Mouse (Mus musculus): ENCODE measurements around the gene Ciao2b.

DNA sequence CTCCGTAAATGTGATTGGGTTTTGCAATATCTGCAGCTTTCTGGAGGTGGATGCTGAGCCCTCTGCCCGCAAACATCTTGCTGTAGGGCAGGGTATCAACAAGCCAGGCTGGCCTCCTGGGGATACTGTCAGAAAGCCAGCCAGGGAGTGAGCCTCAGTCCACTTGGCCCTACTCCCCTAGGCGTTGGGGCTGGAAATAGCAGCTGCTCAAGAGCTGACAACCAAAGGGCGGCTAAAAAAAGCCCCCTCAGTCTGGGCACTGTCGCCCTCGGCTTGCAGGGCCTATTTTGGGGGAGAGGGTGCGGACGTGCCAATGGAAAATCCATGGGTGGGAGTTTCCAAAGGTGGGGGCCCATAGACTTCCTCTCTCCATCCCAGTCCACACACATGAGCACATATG lies 32.5 kb downstream of the Ciao2b start:
- TF ChIP-seq CTCF (IDR thresholded peaks at IDR 0.05; ENCODE audit: extremely low read depth, insufficient read depth, insufficient read length, insufficient replicate concordance) = no peak
- no peak for TF ChIP-seq POLR2A (IDR thresholded peaks at IDR 0.05; ENCODE audit: low read depth, low read length)
